Mouse (Mus musculus): ENCODE measurements at regions not wholly inside any gene's neighbourhood (a gene's known extent, or its start where the extent isn't known, plus 50 kb on each side); places are given as distances from the start of the nearest gene placed in this dataset.
"Not testable (repeated sequence)": the region's sequence is repeated elsewhere in the genome, so short reads cannot be mapped to it uniquely, and the experiment has no call there.

DNA sequence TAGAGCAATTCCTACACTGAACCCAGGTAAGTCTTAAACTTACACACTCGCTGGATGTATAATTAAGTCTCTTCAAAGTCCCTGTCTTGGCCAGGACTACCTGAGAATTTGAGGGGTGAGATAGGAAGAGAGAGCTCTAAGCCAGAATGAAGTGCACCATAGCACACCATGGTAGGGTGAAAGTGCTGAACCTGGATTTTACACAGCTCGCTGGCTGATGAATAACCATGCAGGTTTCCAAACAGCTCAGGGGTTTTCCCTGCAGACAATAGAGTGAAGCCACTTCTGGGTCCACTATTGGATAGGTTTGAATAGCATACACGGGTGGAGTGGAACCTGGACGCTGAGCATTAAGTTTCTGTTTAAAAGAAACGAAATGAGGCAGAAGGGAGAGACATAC lies 180.7 kb upstream of the Plxna2 start:
- DNase-seq (ENCODE audit: low spot score), result no peak

DNA sequence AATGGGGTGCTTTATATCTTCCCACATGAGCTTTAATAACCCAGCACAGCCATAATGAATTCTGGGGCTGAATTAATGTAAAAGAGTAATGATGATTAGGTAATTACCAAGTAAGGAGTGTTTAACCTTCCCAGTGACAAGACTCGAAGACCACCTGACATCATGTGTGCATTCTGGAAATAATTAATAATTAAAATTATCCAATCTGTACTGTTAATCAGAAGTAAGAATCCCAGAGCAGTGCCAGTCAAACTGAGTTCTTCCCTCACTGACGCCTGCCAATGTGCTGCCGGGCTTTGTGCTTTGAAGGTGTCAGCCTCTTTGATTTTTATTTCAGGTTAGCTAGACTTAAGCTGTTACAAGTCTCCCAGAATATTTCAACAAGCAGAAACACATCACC lies 183.0 kb upstream of the Plxna2 start:
- DNase-seq (ENCODE audit: low spot score), result no peak

DNA sequence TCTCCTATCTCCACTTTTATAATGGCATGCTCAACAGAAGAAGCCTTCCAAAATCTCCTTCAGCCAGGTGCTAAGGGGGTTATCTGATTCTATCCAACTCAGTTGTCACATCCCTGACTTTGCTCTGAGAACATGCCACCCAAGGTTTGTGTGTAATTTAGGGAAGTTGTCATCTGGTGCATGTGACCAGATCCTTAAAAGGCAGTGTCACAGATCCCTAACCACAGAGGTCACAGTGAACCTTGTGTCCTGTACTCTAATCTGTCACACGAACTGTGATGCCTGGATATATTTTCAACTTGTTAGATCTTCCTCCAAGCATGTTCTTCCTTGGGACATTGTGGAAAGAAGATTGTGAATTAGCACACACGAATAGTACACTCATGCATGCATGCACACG lies 189.4 kb upstream of the Plxna2 start:
- DNase-seq (ENCODE audit: low spot score), result no peak

DNA sequence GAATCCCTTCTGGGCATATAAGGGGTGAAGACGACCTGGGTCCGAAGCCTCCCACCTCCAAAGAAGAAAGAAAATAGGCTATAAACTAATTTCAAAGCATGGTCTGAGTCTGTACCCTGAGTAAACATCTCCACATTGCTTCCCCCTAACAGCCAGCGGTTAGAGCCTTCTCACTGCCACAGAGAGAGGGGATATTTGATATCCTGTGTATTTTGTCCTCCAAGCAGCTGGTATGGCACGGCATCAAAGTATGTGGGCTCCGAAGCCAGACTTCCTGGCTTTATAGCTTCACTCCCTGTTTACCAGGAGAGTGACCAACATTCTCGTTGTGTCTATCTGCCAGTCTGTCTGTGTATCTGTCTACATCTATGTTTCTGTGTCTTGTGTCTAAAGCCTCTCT lies 191.7 kb upstream of the Plxna2 start:
- no peak for DNase-seq (ENCODE audit: low spot score)

DNA sequence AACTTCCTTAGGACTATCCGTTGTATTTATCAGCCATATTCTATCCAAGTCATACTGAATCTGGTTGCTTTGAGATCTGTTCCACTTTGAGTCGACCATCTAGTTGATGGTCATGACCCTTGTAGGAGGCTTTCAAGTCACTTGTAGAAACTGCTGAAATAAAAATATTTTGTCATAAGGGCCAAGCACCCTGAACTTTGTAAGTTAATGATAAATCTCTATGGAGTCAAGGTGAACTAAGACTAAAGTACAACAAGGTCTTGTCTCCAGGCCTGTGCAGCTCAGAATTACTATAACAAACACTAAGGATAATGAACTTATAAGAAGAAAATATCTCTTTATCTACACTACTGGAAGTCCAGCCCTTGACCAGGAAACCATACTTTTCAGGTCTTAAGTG lies 193.8 kb upstream of the Plxna2 start:
- no peak for DNase-seq (ENCODE audit: low spot score)

DNA sequence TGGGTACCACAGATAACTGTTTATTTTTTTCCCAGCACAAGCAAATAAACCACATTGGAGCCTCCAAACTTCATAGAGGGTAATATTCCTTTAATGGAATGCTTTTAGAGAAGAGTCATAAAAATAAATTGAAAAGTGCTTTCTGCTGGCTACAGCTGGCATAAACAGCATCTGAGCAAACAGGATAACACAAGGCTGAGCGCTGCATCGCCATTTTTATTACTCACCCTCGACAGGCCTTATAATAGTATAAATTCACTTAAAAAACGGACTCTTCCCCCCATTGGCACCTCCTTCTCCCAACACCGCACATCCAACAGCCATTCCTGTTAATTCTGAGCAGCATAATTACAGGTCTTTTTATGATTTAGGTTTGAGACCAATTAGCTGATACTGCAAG lies 205.8 kb upstream of the Plxna2 start:
- no peak for DNase-seq (ENCODE audit: low spot score)

DNA sequence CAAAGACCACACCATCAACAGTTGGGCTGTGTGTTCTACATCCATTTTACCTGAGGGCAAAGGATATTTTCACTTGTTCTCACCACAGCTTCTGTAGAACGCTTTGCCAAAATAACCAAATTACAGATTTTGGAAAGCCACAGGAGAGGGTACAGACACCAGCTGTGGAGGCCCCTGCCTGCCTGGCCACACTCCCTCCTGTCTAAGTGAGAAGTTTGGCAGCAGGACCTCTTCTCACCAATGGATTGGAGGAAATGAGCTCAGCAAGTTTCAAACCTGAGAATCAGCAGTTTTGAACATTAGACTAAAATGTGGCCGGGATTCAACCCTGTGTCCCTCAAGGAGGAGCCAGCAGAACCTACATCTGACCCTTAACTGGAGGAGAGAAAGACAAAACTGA lies 206.2 kb upstream of the Plxna2 start:
- DNase-seq (ENCODE audit: low spot score), result no peak

DNA sequence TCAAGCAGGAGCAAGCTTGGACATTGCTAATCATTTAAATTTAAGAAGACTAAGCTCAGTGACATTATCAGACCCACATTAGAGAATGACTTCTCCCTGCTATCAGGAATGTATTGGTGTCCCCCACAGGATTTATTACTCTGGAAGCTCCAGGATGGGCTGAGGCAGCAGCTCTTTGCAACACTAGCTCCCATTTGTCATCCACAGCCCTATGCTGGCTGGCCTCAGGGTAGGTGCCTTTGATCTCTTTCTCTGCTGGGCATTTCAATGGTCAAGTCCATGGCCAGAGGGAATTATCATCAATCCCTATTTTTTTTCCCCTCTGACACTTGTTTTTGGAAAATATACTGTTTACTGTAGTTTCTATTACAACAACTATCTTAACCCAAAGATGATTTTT lies 218.7 kb upstream of the Plxna2 start:
- DNase-seq (ENCODE audit: low spot score), result no peak

DNA sequence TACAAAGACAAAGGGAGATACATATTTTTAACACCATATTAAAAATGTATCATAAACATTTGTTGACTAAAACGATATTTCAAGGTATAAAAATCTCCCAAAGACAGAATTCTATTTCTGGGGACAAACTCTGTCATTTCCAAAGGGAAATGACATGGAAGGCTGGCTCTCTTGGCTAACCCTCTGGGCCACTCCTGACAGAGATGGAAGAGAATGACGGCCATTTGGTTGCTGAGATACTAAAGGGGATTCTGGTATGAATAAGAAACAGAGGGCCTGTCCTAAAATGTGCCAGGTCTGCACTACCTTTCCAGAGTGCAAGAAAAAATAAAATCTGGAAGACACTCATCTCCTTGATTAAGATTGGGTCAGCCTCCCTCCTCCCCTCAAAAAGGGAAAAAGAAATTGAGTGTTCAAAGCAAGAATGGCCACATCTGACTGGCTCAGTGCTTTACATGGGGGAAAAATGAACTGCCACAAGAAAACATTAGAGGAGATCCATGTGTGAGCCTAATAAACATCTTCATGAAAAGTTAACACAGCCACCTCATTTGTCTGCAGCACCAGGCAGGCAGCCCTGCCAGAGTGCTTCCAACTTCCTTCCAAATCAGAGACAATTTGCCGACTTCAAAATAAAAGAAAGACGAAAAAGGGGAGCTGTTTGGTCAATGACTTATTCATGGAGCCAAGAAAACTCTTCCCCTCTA lies 221.1 kb upstream of the Plxna2 start:
- no peak for DNase-seq (ENCODE audit: low spot score)

DNA sequence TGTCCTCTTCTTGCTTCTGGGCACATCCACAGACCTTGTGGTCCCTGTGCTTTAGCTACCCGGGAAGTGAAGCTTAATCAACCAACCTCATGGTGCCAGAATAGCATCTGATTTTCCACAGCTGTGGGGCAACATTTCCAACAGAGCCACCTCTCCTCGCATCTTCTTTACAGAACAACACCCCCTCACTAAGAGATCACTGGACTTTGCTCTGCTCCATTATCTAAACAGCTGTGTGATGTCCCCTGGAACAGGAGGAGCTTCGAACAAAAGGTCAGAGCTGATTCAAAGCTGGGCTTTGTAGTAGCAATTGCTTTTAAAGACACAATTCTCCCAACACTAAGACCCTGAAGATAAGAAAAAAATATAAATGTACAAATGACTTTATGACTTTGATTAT lies 224.3 kb upstream of the Plxna2 start:
- no peak for DNase-seq (ENCODE audit: low spot score)

DNA sequence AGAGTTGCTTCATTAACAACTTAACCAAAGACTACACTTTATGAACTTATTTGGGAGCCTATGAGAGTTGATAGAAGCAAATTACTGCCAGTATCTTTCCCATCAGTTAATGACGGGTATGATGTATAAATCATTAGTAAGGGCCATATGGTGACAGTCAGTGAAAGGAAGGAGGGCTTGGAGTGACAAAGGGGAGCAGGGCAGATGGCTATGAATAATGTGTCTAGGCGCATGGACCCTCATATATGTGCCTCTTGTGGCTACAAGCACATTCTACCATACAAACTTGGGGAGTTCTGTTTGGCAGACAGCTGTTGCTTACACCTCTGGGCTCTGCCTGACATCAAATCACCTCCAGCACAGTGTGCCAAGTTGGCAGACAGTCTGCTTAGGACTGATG lies 227.8 kb upstream of the Plxna2 start:
- DNase-seq (ENCODE audit: low spot score), result no peak

DNA sequence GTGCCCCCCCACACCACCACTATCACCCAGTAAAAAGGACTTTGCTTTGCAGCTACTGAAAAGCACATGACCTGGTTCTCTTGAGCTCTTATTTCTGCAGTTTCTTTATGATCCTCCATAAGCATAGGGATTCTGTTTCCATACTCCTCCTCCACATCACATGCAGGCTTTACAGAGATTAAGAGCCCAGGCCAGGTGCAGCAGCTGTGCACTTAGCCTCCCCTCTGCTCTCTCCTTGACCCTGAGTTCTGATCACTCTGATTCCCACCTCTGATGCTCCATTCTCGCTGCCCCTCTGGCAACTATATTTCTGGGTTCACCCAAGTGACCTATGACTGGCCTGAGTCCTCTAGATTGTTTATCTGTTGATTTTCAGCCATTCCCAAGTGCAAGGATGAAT lies 239.9 kb upstream of the Plxna2 start:
- no peak for DNase-seq (ENCODE audit: low spot score)

DNA sequence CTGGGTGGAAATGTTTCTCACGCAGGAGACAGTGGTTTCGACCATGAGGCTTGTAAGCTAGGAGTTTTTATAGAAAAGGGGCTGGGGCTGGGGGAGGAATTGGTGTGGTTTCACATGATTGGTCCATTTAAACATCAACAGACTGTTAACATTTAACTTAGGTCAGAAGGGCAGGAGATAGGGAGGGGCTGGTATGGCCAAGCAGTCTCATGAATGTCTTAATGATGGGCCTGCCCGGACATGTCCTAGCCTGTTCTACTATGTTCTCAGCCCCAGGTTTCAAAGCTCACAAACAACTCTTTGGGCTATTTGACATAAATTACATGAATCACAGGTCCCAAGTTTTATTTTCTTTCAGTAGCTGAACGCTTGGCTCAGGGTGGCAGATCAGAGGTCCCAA lies 244.5 kb upstream of the Plxna2 start:
- not testable (repeated sequence) for DNase-seq (ENCODE audit: low spot score)

DNA sequence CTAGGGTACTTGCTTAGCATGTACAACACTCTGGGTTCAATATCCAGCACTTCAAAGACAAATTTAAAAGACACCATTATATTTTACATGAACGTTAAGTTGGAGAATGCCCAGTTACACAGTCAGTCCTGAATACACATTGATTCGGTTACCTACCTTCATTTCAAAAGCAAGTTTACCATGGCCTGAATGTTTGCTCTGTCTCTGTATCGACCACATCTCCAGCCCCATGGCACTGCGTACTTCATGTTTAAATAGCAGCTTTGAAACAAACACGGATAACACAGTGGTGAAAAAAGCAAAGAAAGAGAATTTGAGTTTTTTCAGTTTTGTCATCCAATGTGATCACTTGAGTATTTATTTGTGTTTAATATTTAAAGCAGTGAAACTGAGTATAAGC lies 254.1 kb upstream of the Plxna2 start:
- DNase-seq (ENCODE audit: low spot score), result no peak

DNA sequence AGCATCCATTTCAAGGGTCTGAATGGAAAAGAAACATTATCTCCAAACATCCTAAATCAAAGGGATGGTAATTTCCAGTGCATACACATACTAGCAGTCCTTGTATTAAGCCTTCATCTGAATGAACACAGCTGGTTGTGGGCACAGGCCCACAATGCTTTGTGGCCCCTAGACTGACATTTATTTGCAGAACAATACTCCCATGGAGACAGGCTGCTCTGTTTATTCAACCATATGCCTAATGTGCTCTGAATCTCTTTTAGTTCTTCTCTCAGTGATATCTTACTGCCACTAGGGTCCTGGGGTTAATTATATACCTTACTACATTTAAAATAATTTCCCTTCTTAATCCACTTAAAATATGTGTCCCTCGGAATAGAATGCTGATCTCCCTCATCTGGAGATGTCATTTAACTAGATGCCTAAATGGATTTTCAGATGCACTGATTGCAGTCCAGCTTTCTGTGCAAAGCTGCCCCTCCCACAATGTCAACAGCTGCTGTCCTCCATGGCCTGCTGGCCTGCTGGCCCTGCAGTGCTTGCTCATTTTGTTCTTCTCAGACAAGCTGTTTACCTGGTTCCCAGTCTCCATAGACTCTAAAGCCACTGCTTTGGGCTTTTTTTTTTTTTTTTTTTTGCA lies 254.8 kb upstream of the Plxna2 start:
- no peak for DNase-seq (ENCODE audit: low spot score)

DNA sequence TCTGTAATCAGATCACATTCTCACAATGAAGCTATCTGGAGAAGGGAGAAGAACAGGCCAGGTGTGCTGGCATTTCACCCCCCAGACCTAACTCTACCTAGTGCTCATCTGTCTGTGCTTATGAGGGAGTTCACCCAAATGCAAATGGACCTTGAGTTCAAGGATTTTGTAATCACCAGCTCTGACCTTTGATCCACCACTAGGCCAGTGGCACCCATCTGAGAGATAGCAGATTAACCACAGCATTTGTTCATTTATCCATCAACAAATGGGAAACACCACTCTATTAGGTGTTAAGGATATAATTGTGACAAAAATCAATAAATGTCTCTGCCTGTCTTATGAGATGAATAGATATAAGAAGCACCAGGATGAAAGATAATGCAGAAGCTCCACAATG lies 255.7 kb upstream of the Plxna2 start:
- DNase-seq (ENCODE audit: low spot score), result no peak

DNA sequence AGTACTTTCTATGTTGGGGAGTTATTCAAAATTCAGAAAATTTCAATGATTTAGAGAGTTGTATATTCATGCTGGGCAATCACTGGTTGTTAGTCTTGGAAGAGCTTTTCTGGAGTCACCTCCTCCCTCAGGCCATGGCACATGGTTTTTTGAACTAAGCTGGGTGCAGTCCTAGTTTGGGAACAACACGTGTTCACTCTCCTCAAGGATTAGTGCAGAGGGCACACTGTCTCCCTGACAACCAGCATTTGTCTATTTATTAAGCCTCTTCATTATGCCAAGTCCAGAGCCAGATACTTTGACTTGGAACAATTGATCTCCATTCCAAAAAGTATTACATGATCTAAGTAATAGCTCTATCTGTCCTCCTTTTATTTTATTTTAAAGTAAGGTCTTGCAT lies 256.7 kb upstream of the Plxna2 start:
- DNase-seq (ENCODE audit: low spot score), result no peak

DNA sequence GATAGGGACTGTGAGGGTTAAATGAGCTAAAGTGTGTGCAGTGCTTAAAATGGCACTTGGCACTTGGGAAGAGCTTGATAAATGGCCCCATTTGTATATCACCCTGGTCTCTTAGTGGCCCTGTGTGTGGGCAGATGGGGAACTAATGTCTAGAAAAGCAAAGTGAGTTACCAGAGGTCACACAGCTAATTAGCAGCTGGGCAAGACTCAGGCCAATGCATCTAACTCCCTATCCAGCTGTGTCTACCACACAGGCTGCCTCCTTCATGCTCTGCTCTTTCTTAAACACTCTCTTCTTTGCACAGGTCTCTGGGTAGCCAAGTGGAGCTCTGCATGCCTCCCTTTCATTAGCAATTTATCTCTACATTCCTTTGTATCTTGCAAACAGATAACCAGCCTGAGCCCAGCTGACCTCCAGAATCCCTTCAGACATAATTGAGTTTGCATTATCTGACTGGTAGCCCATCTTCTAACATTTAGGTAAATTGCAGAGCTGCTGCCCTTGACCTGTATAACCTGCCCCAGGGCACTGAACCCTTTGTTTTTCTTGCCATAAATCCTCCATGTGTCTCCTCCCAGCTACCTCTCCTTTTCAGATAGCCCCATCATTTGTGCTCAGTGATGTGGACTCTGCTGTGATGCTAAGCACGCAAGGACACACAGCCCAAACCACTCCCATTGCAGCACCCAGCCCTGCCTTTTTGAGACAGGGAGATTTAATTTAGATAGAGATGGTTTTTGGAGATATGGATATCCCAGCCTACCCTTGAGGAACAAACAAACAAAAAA lies 263.5 kb upstream of the Plxna2 start:
- no peak for DNase-seq (ENCODE audit: low spot score)

DNA sequence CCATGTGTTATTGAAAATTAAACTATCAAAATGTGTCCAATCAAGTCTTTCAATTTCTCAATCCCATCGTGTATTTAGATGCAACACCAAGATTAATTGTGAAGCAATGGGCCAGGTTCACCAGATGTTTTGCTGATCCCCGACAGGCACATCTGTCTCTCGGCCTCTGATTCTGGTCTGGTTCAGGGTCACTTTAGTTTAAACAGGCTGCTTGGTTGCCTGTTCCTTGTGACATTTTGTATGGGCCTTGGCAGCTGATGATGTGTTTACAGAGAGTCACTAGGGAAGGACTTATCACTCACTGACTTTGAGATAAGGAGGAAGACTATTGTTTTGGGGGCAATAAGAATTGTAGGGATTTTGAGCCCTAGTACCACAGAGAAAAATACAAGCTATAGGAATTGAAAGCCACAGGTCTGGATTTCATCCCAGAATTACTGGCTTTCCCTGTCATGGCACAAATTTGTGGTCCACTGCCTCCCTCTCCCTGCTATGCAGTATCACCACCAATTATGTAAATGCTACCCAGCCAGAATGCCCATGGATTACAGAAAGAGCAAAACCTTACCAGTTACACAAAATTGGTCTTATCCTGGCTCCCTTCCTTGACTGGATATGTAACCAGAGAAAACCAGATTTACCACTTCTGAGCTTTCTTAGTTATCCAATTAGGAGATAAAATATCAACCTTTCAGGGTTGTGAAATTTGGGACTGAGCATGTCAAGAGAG lies 272.5 kb upstream of the Plxna2 start:
- no peak for DNase-seq (ENCODE audit: low spot score)

DNA sequence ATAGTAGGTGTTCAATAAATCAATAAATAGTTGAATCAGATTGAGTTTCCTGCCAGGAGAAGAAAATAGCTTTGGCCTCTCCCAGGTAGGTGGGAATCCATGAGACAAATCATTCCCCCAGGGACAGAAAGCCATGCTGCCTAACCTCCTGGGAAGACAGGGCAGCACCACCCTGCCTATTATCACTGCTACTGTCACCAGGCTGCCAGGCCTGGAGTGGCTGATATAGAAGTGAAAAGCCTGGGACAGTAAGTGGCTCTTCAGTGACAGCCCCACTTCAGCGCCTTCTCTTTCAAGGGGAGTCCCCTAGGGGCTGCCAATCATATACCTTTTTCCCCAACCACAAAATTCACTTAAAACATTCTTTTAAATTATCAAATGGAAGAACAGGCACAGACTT lies 275.4 kb upstream of the Plxna2 start:
- no peak for DNase-seq (ENCODE audit: low spot score)

DNA sequence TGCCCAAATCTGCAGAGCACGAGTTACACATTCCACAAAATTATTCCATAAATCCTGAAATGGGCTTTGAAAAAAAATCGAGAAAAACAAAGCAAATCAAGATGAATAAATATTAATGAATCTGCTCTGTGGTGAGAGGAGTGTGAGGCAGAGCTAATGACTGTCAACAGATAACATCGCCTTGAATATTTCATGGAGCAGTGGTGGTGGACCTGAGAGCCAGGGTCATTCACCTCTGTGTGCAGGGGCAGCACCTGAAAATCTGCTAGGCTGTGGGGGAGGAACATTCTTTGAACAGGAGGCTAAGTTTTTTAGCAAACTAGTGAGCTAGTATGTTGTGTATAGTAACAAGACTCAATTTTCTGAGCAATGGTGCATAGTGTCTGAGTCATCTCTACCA lies 276.3 kb upstream of the Plxna2 start:
- no peak for DNase-seq (ENCODE audit: low spot score)
